Mouse (Mus musculus) spleen, postnatal 36 days (tissue): ENCODE data around the gene Map6.

Experiments used
- DNase-seq, 2 experiments: peaks; one replicate each; pipeline ENCODE4 v3.0.0; 2022; ENCODE audit warnings: low spot score in 2 of 2, mixed read lengths in 1 of 2

Gene Map6

GRCm38 (mm10) chr7:99314565-99314964 lies 47.3 kb downstream of the Map6 start:
- DNase-seq = no peak

GRCm38 (mm10) chr7:99316207-99316606 lies 49.0 kb downstream of the Map6 start:
- no peak for DNase-seq

GRCm38 (mm10) chr7:99317475-99317874 lies 50.2 kb downstream of the Map6 start:
- DNase-seq = no peak

- DNase-seq = no peak
Measured at GRCm38 (mm10) chr7:99320524-99320923, 53.3 kb downstream of the Map6 start.

GRCm38 (mm10) chr7:99322691-99323320 lies 55.6 kb downstream of the Map6 start:
- no peak for DNase-seq

- no peak for DNase-seq
Measured at GRCm38 (mm10) chr7:99323321-99323700, 56.1 kb downstream of the Map6 start.

- no peak for DNase-seq
Measured at GRCm38 (mm10) chr7:99324810-99325209, 57.6 kb downstream of the Map6 start.

- DNase-seq = no peak
Measured at GRCm38 (mm10) chr7:99326128-99326527, 58.9 kb downstream of the Map6 start.

- no peak for DNase-seq
Measured at GRCm38 (mm10) chr7:99328847-99329246, 61.6 kb downstream of the Map6 start.

GRCm38 (mm10) chr7:99330012-99330411 lies 62.8 kb downstream of the Map6 start:
- DNase-seq = no peak

- DNase-seq = peak; percentile 29 to 32
Measured at GRCm38 (mm10) chr7:99332774-99333480, 65.7 kb downstream of the Map6 start.

GRCm38 (mm10) chr7:99340736-99341135 lies 73.5 kb downstream of the Map6 start:
- DNase-seq = no peak

- DNase-seq = no peak
Measured at GRCm38 (mm10) chr7:99343577-99343976, 76.3 kb downstream of the Map6 start.

- DNase-seq = no peak
Measured at GRCm38 (mm10) chr7:99347268-99347667, 80.0 kb downstream of the Map6 start.

- no peak for DNase-seq
Measured at GRCm38 (mm10) chr7:99348883-99349282, 81.6 kb downstream of the Map6 start.

- DNase-seq = no peak
Measured at GRCm38 (mm10) chr7:99349782-99350720, 82.8 kb downstream of the Map6 start.

- no peak for DNase-seq
Measured at GRCm38 (mm10) chr7:99351104-99351801, 84.0 kb downstream of the Map6 start.

GRCm38 (mm10) chr7:99351802-99352517 lies 84.7 kb downstream of the Map6 start:
- DNase-seq = no peak

GRCm38 (mm10) chr7:99352526-99353400 lies 85.5 kb downstream of the Map6 start, which contains the start of gene Serpinh1:
Serpinh1 (minus strand) TSS chr7:99353239.
- DNase-seq = peak in 1 of 2 experiments; percentile 21

GRCm38 (mm10) chr7:99355731-99356131 lies 88.5 kb downstream of the Map6 start:
- no peak for DNase-seq
